Mouse (Mus musculus) CH12.LX (cell line): ENCODE data around the gene Ctsh.

ENCODE experiments used
- CHD1 ChIP-seq: IDR thresholded peaks from 2 replicates; pipeline ENCODE4 v1.6.1; 2012; ENCODE audit warnings: low read depth, low read length, improper control_type of control experiment, inconsistent platforms
- CTCF ChIP-seq, 2 experiments: IDR thresholded peaks in 1 of 2; conservative IDR thresholded peaks in 1 of 2; 2 replicates each; pipeline ENCODE4 v1.5.1; 2011 to 2012; ENCODE audit warnings: low read depth in 2 of 2, low read length in 2 of 2, improper control_type of control experiment in 1 of 2, inconsistent platforms in 1 of 2, mild to moderate bottlenecking in 1 of 2, moderate library complexity in 1 of 2
- EP300 ChIP-seq: IDR thresholded peaks from 2 replicates; pipeline ENCODE4 v1.6.1; 2011; ENCODE audit warnings: low read length, improper control_type of control experiment
- NRF1 ChIP-seq: IDR thresholded peaks from 2 replicates; pipeline ENCODE4 v1.6.1; 2014; ENCODE audit warnings: low read depth, mild to moderate bottlenecking, inconsistent platforms, low read length, improper control_type of control experiment, moderate library complexity
- ZNF384 ChIP-seq: IDR thresholded peaks from 2 replicates; pipeline ENCODE4 v1.6.1; 2012; ENCODE audit warnings: low read depth, low read length, improper control_type of control experiment, inconsistent platforms

- no peak for TF ChIP-seq CTCF (conservative IDR thresholded peaks at IDR 0.05 in 1 of 2, IDR thresholded peaks at IDR 0.05 in 1 of 2; ENCODE audit: low read depth in 2 of 2, low read length in 2 of 2)
- TF ChIP-seq ZNF384, result no peak
- TF ChIP-seq NRF1, result no peak
- TF ChIP-seq CHD1, result no peak
- TF ChIP-seq EP300, result no peak
These were observed 13.4 kb downstream of the Ctsh start for GRCm38 (mm10) chr9:90067341-90067740.
